Mouse (Mus musculus): ENCODE measurements around the gene Ccdc65.

DNA sequence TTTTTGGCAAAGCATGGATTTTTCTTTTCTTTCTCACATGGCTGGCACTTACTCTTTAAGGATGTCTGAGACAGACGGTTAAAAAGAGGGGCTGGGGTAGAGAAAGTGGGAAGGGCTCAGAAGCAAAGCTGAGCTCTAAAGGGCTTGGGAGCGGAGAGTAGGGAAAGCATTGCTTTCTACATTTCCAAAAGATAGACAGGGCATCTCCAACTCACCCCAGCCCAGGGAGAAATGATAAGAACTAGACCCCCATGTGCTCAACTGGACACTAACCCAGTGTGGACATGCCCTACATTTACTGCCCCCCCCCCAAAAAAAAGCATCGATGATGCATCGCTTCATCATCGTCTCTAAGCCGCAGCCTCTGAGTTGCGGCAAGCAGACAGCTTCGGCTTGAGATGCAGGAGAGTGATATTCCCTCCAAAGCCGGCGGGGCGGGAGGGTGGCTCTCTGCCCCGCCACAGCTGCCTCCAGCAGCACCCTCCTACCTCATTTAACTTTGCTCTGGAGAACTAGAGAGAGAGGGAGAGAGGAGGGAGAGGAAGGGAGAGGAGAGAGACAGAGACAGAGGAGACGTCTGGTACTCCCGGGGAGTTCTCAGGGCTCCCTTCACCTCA lies 32.3 kb upstream of the Ccdc65 start:
- TF ChIP-seq CTCF (IDR thresholded peaks at IDR 0.05; ENCODE audit: low read depth, low read length) (no peak), GATA1 (IDR thresholded peaks at IDR 0.05; ENCODE audit: borderline replicate concordance, low read length) (no peak), TAL1 (conservative IDR thresholded peaks at IDR 0.05; ENCODE audit: low read depth, low read length) (no peak), GATA2 (IDR thresholded peaks at IDR 0.05; ENCODE audit: borderline replicate concordance, low read depth, low read length) (no peak)

Measured in G1E (cell line).